ENCODE assay signal across 8 mouse cellular contexts in the genomic region with DNA sequence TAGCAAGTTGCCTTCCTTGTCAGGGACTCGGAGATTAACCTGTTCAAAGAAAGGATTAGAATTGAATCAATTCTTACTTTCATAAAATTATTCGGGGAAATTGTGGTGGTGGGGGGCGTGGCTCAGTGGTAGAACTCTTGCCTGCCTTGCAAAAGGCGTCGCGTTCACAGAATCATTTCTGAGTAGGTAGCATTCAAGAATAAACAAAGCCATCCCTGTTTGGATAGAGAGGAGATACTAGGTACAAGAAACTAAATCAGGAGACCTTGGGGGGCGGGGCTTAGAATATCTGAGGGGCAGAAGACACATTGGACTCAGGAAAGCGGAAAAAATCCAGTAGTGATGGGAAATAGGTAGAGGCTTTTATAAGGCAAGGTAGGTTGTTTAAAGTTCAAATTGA. TPM values are rescaled to one million over a fixed set of nuclear protein-coding genes. Genes with fewer than 3 reads are reported as not detected.
DNase-seq lines count a peak whose midpoint lies in the region; ATAC-seq and TF ChIP-seq lines count a peak whose summit lies in the region.

Tmx2 (minus strand) TSS at position 125 of the 400 bp plus-strand sequence.

- no peaks in the 10 kb centered on the region for H3K9me3 ChIP-seq in kidney, embryonic 16.5 days (ENCODE audit: low read length)
- no peaks in the 10 kb centered on the region for H3K9me3 ChIP-seq in forebrain, embryonic 14.5 days (replicated peaks; ENCODE audit: control insufficient read depth, low read length)
- H3K9me3 ChIP-seq in hindbrain, embryonic 10.5 days: no peaks in the 10 kb centered on the region

- peaks cover 21% of the 10 kb centered on the region for H3K4me1 ChIP-seq in kidney, embryonic 16.5 days (ENCODE audit: insufficient read depth, low read length)
- peaks cover 14% of the 10 kb centered on the region; the same call in 1 of the 2 replicates for H3K4me1 ChIP-seq in forebrain, embryonic 14.5 days (ENCODE audit: control insufficient read depth, insufficient read depth, low read length)
- peaks cover 24% of the 10 kb centered on the region for H3K4me1 ChIP-seq in hindbrain, embryonic 10.5 days (replicated peaks)
- H3K4me1 ChIP-seq in small intestine, adult 2 months (ENCODE audit: control insufficient read depth, insufficient read depth, insufficient read length, low read length): no peaks in the 10 kb centered on the region

- TF ChIP-seq CTCF in Patski (IDR thresholded peaks at IDR 0.05): no peak
- no peak for TF ChIP-seq CTCF in small intestine, adult 2 months (IDR thresholded peaks at IDR 0.05; ENCODE audit: extremely low read depth, insufficient read length, insufficient replicate concordance, low read depth, low read length)

- H3K4me3 ChIP-seq in kidney, embryonic 16.5 days (ENCODE audit: low read length): peak within 1 kb of the TSS; percentile 97
- H3K4me3 ChIP-seq in forebrain, embryonic 14.5 days (ENCODE audit: low read depth, low read length): peak within 1 kb of the TSS; percentile 79
- peak within 1 kb of the TSS; percentile 95 for H3K4me3 ChIP-seq in hindbrain, embryonic 10.5 days
- peak within 1 kb of the TSS; percentile 76 for H3K4me3 ChIP-seq in small intestine, adult 2 months (ENCODE audit: low read depth, low read length)

- H3K36me3 ChIP-seq in kidney, embryonic 16.5 days (ENCODE audit: insufficient read depth, low read length): peaks cover 24% of the 10 kb centered on the region
- H3K36me3 ChIP-seq in forebrain, embryonic 14.5 days (ENCODE audit: control insufficient read depth, insufficient read depth, low read length): peaks cover 28% of the 10 kb centered on the region
- H3K36me3 ChIP-seq in hindbrain, embryonic 10.5 days: peaks cover 57% of the 10 kb centered on the region
- peaks cover 18% of the 10 kb centered on the region for H3K36me3 ChIP-seq in small intestine, adult 2 months (ENCODE audit: control insufficient read depth, insufficient read depth, low read length)

- in situ Hi-C loops in Patski (cut with MboI; ENCODE audit: low pct_unique_long_range_greater_than_20kb): no loop called here

- DNase-seq in kidney, adult 9 months: no peak
- no peak for DNase-seq in Patski (ENCODE audit: low read depth, low spot score)
- no peak for DNase-seq in forebrain, embryonic 14.5 days (ENCODE audit: low spot score)
- no peak for DNase-seq in hindbrain, embryonic 10.5 days (ENCODE audit: low spot score)
- DNase-seq in liver: peak; percentile 47
- DNase-seq in natural killer cell, adult 2 months (ENCODE audit: low spot score in 2 of 2): no peak

- H3K27ac ChIP-seq in kidney, embryonic 16.5 days (ENCODE audit: low read length): peak within 1 kb of the TSS; percentile 72
- H3K27ac ChIP-seq in forebrain, embryonic 14.5 days (ENCODE audit: low read depth, low read length): peak within 1 kb of the TSS; percentile 45; the same call in 1 of the 2 replicates
- H3K27ac ChIP-seq in hindbrain, embryonic 10.5 days: peak within 1 kb of the TSS; percentile 91
- H3K27ac ChIP-seq in small intestine, adult 2 months (ENCODE audit: insufficient read depth, low read depth, low read length): no peak within 1 kb of the TSS

- H3K27me3 ChIP-seq in kidney, embryonic 16.5 days (ENCODE audit: insufficient read depth, low read length): no peaks in the 10 kb centered on the region
- H3K27me3 ChIP-seq in Patski: no peaks in the 10 kb centered on the region
- no peaks in the 10 kb centered on the region for H3K27me3 ChIP-seq in forebrain, embryonic 14.5 days (replicated peaks; ENCODE audit: control insufficient read depth, insufficient read depth, low read length)
- no peaks in the 10 kb centered on the region for H3K27me3 ChIP-seq in hindbrain, embryonic 10.5 days (ENCODE audit: insufficient read depth, poor library complexity, severe bottlenecking)
- H3K27me3 ChIP-seq in small intestine, adult 2 months (ENCODE audit: control insufficient read depth, insufficient read depth, low read length): no peaks in the 10 kb centered on the region

- peak within 1 kb of the TSS; percentile 76 for H3K4me2 ChIP-seq in kidney, embryonic 16.5 days (replicated peaks; ENCODE audit: low read depth, low read length)
- H3K4me2 ChIP-seq in forebrain, embryonic 14.5 days (ENCODE audit: low read length): peak within 1 kb of the TSS; percentile 65

- WGBS in kidney, embryonic 16.5 days: 17% methylated on average over 8 of the region's 8 CpGs
- 16% methylated on average over 8 of the region's 8 CpGs for WGBS in forebrain, embryonic 14.5 days
- WGBS in hindbrain, embryonic 10.5 days: 18% methylated on average over 8 of the region's 8 CpGs
- WGBS in small intestine, adult 2 months: 10% methylated on average over 8 of the region's 8 CpGs

- no peak for ATAC-seq in kidney, embryonic 16.5 days (ENCODE audit: low FRiP score, low TSS enrichment)
- ATAC-seq in Patski: no peak
- ATAC-seq in forebrain, embryonic 14.5 days: no peak

- POLR2A ChIA-PET in Patski (lab: Charles Lee): no interaction called here

- peak within 1 kb of the TSS; percentile 92 for H3K9ac ChIP-seq in kidney, embryonic 16.5 days (replicated peaks; ENCODE audit: low read length)
- peak within 1 kb of the TSS; percentile 84 for H3K9ac ChIP-seq in forebrain, embryonic 14.5 days (ENCODE audit: low read length)

- no peak for TF ChIP-seq POLR2A in small intestine, adult 2 months (IDR thresholded peaks at IDR 0.05; ENCODE audit: low read depth, low read length)

- CTCF ChIA-PET in Patski (lab: Charles Lee): interaction anchor here (0.7 kb wide), 1 partner anchor 20 kb away, joined by 3 read pairs; no protein-coding TSS in a partner anchor

RNA-seq across cellular contexts. Expression of gene Tmx2, which starts in this region (rescaled TPM):
- polyA plus RNA-seq in kidney, embryonic 16.5 days (2015; fragmentation: Nextera tagmentation; extraction: Ambion mirVana): 202 and 216 TPM in 2 replicates
- polyA plus RNA-seq in Patski (2021): 244 TPM
- 223 and 231 TPM in 2 replicates for polyA plus RNA-seq in forebrain, embryonic 14.5 days (2014; fragmentation: Nextera tagmentation; extraction: Ambion mirVana)
- 151 and 167 TPM in 2 replicates for polyA plus RNA-seq in hindbrain, embryonic 10.5 days (2016; fragmentation: Nextera tagmentation; extraction: Ambion mirVana)
- 15.5 and 17.4 TPM in 2 replicates for polyA plus RNA-seq in small intestine, adult 2 months (2012; rRNA removed)
